Mouse (Mus musculus) gastrocnemius, adult 2 months (tissue): Measurements from ENCODE around the gene Rac1. TPM values are rescaled to one million over a fixed set of nuclear protein-coding genes. Genes with fewer than 3 reads are reported as not detected.
"Not testable (repeated sequence)": the region's sequence is repeated elsewhere in the genome, so short reads cannot be mapped to it uniquely, and the experiment has no call there.

Experiments used
- DNase-seq: peaks from one replicate; pipeline ENCODE4 v3.0.0; 2022
- H3K27ac ChIP-seq: fragments of 200-600 bp; 2 replicates; pipeline ENCODE4 v1.8.1; 2022; ENCODE audit warnings: mild to moderate bottlenecking
- H3K4me3 ChIP-seq: fragments of 200-600 bp; 2 replicates; pipeline ENCODE4 v1.8.1; 2022; ENCODE audit warnings: mild to moderate bottlenecking, moderate library complexity
- CTCF ChIP-seq: fragments of 200-600 bp; IDR thresholded peaks from 2 replicates; pipeline ENCODE4 v1.8.1; 2022; ENCODE audit warnings: antibody characterized with exemption, mild to moderate bottlenecking, moderate library complexity
- intact Hi-C: fragments of 180-260 bp; cut with DNase I; formaldehyde crosslinking; loops from one replicate; pipeline ENCODE4 v1.15.1; 2025
- total RNA-seq, 2 experiments: library from RNA; stranded (reverse); gene quantifications; 2 replicates each; pipeline ENCODE4 v1.2.3; 2021

Gene Rac1
- total RNA-seq, 2 experiments from 2014 or later, result 211 to 236 TPM

GRCm38 (mm10) chr5:143517436-143517835, 10.4 kb downstream of the Rac1 start:
- intact Hi-C loops, result no loop called here
- H3K27ac ChIP-seq, result peak overlapping the region; percentile 70
- no peak for DNase-seq
- no peak for TF ChIP-seq CTCF
- H3K4me3 ChIP-seq, result peak overlapping the region; percentile 23; the same call in 1 of the 2 replicates

- intact Hi-C loops, result no loop called here
- Histone ChIP-seq H3K4me3 (no peak overlapping the region; the same call in 1 of the 2 replicates), H3K27ac (peak overlapping the region; percentile 70; the same call in 1 of the 2 replicates)
- DNase-seq, result no peak
- no peak for TF ChIP-seq CTCF
Measured at GRCm38 (mm10) chr5:143517005-143517404, 10.8 kb downstream of the Rac1 start.

GRCm38 (mm10) chr5:143514878-143515277, 13.0 kb downstream of the Rac1 start:
- no peak for DNase-seq
- intact Hi-C loops, result no loop called here
- Histone ChIP-seq H3K4me3 (no peak overlapping the region), H3K27ac (no peak overlapping the region)
- no peak for TF ChIP-seq CTCF

GRCm38 (mm10) chr5:143512305-143512704, 15.5 kb downstream of the Rac1 start:
- Histone ChIP-seq H3K27ac (peak overlapping the region; percentile 65), H3K4me3 (peak overlapping the region; percentile 21; the same call in 1 of the 2 replicates)
- intact Hi-C loops, result no loop called here
- no peak for DNase-seq
- no peak for TF ChIP-seq CTCF

GRCm38 (mm10) chr5:143511577-143511976, 16.3 kb downstream of the Rac1 start:
- intact Hi-C loops, result no loop called here
- DNase-seq, result no peak
- Histone ChIP-seq H3K4me3 (no peak overlapping the region; the same call in 1 of the 2 replicates), H3K27ac (peak overlapping the region; percentile 65)
- no peak for TF ChIP-seq CTCF

- no peak for TF ChIP-seq CTCF
- Histone ChIP-seq H3K4me3 (peak overlapping the region; percentile 51), H3K27ac (peak overlapping the region; percentile 51)
- intact Hi-C loops, result no loop called here
- DNase-seq, result peak; percentile 38
Measured at GRCm38 (mm10) chr5:143509737-143510136, 18.1 kb downstream of the Rac1 start.

GRCm38 (mm10) chr5:143509294-143509693, 18.5 kb downstream of the Rac1 start:
- no peak for TF ChIP-seq CTCF
- no peak for DNase-seq
- Histone ChIP-seq H3K27ac (peak overlapping the region; percentile 51; the same call in 1 of the 2 replicates), H3K4me3 (peak overlapping the region; percentile 51)
- intact Hi-C loops, result no loop called here

GRCm38 (mm10) chr5:143505545-143505944, 22.3 kb downstream of the Rac1 start:
- no peak for DNase-seq
- TF ChIP-seq CTCF, result no peak
- intact Hi-C loops, result no loop called here
- no peak overlapping the region for H3K27ac ChIP-seq
- no peak overlapping the region for H3K4me3 ChIP-seq

GRCm38 (mm10) chr5:143505056-143505455, 22.8 kb downstream of the Rac1 start:
- DNase-seq, result no peak
- TF ChIP-seq CTCF, result no peak
- Histone ChIP-seq H3K4me3 (no peak overlapping the region), H3K27ac (no peak overlapping the region)
- intact Hi-C loops, result no loop called here

- intact Hi-C loops, result loop anchor here (1.0 kb wide), 1 partner anchor 43 kb away; no protein-coding TSS in a partner anchor
- TF ChIP-seq CTCF, result peak; percentile 63
- DNase-seq, result no peak
- no peak overlapping the region for H3K4me3 ChIP-seq
- no peak overlapping the region for H3K27ac ChIP-seq
Measured at GRCm38 (mm10) chr5:143504453-143504852, 23.4 kb downstream of the Rac1 start.

- no peak overlapping the region for H3K27ac ChIP-seq
- TF ChIP-seq CTCF, result no peak
- no peak for DNase-seq
- intact Hi-C loops, result loop anchor here (1.0 kb wide), 1 partner anchor 44 kb away; no protein-coding TSS in a partner anchor
- no peak overlapping the region for H3K4me3 ChIP-seq
Measured at GRCm38 (mm10) chr5:143503740-143504139, 24.1 kb downstream of the Rac1 start.

GRCm38 (mm10) chr5:143502899-143503557, 24.8 kb downstream of the Rac1 start:
- intact Hi-C loops, result no loop called here
- Histone ChIP-seq H3K4me3 (no peak overlapping the region), H3K27ac (no peak overlapping the region)
- no peak for TF ChIP-seq CTCF
- no peak for DNase-seq

- intact Hi-C loops, result no loop called here
- no peak for DNase-seq
- no peak overlapping the region for H3K4me3 ChIP-seq
- no peak overlapping the region for H3K27ac ChIP-seq
- no peak for TF ChIP-seq CTCF
Measured at GRCm38 (mm10) chr5:143501649-143502048, 26.2 kb downstream of the Rac1 start.

- H3K4me3 ChIP-seq, result no peak overlapping the region
- DNase-seq, result no peak
- TF ChIP-seq CTCF, result no peak
- intact Hi-C loops, result no loop called here
- H3K27ac ChIP-seq, result no peak overlapping the region
Measured at GRCm38 (mm10) chr5:143501140-143501539, 26.7 kb downstream of the Rac1 start.

GRCm38 (mm10) chr5:143500711-143501110, 27.1 kb downstream of the Rac1 start:
- DNase-seq, intact Hi-C loops, H3K4me3 ChIP-seq, H3K27ac ChIP-seq: not testable (repeated sequence)
